Comparison of ENCODE assay signal across 23 mouse cellular contexts in the genomic region with DNA sequence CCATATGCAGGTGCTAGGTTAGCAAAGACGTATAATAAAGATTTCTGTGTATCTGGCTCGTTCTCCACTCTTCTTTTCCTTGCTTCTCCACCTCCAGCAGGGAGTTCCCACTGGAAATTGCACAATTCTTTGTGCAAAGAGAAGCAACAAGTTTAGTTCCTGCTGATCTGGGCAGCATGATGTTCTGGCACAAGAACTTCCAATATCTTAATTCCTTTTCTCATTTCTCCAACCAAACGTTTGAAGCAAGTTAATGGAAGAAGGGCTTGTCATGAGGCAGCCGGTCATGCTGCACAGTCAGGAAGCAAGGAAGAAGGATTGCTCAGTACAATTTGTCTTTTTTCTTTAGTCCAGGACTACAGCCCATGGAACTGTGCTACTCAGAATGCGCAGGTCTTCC.
A peak's percentile ranks its signal among the peaks of the same experiment; 100 is the strongest.
DNase-seq lines count a peak whose midpoint lies in the region; ATAC-seq and TF ChIP-seq lines count a peak whose summit lies in the region.
"Had no signal": no experiment of that assay in that cellular context is flagged by ENCODE, and none has a peak within 500 bp of the region (broad histone marks: within the 10 kb centered on the region; RNA-seq: fewer than 3 reads in every experiment).

No protein-coding gene starts in this region.

- no peaks in the 10 kb centered on the region for H3K27me3 ChIP-seq in heart, embryonic 12.5 days (replicated peaks)
- H3K27me3 ChIP-seq in liver, adult 2 months (ENCODE audit: control insufficient read depth, insufficient read depth, low read length) = no peaks in the 10 kb centered on the region
- no peaks in the 10 kb centered on the region for H3K27me3 ChIP-seq in liver, embryonic 11.5 days (replicated peaks; ENCODE audit: control insufficient read depth, insufficient read depth, low read length)
- H3K27me3 ChIP-seq in liver, embryonic 13.5 days = no peaks in the 10 kb centered on the region
- no peaks in the 10 kb centered on the region for H3K27me3 ChIP-seq in myocyte (ENCODE audit: control insufficient read depth, insufficient read depth, insufficient read length)
- H3K27me3 ChIP-seq: hindbrain, embryonic 12.5 days; kidney, embryonic 15.5 days had no signal

- WGBS in heart, embryonic 12.5 days = 83% methylated on average over 5 of the region's 5 CpGs
- 39% methylated on average over 5 of the region's 5 CpGs for WGBS in liver, adult 2 months
- whole genome bisulfite sequencing in liver, embryonic 11.5 days = 79% methylated on average over 5 of the region's 5 CpGs
- 71% methylated on average over 5 of the region's 5 CpGs for WGBS in liver, embryonic 13.5 days (ENCODE audit: insufficient replicate concordance)

- peaks cover 27% of the 10 kb centered on the region for H3K4me1 ChIP-seq in heart, embryonic 12.5 days (replicated peaks)
- H3K4me1 ChIP-seq in liver, adult 2 months (ENCODE audit: control insufficient read depth, insufficient read depth, low read length) = no peaks in the 10 kb centered on the region
- H3K4me1 ChIP-seq in liver, embryonic 11.5 days (replicated peaks; ENCODE audit: control insufficient read depth, insufficient read depth, low read length) = peaks cover 17% of the 10 kb centered on the region
- H3K4me1 ChIP-seq in liver, embryonic 13.5 days (replicated peaks) = peaks cover 59% of the 10 kb centered on the region

- TF ChIP-seq CTCF in liver, adult 2 months (IDR thresholded peaks at IDR 0.05; ENCODE audit: low read depth, low read length) = no peak

- ATAC-seq in heart, embryonic 12.5 days (ENCODE audit: insufficient number of reproducible peaks, low FRiP score) = no peak
- no peak for ATAC-seq in liver, embryonic 11.5 days (replicated peaks; ENCODE audit: low FRiP score)
- no peak for ATAC-seq in liver, embryonic 13.5 days (ENCODE audit: low read depth)
- ATAC-seq: forebrain, embryonic 16.5 days had no signal

- no peak overlapping the region for H3K4me3 ChIP-seq in heart, embryonic 12.5 days
- no peak overlapping the region for H3K4me3 ChIP-seq in liver, adult 2 months (ENCODE audit: insufficient read depth, low read depth, low read length)
- H3K4me3 ChIP-seq in liver, embryonic 11.5 days (ENCODE audit: low read depth, low read length) = no peak overlapping the region
- no peak overlapping the region for H3K4me3 ChIP-seq in liver, embryonic 13.5 days (replicated peaks)
- H3K4me3 ChIP-seq in myocyte = no peak overlapping the region
- H3K4me3 ChIP-seq: forebrain, embryonic 10.5 days; heart, embryonic 10.5 days; hindbrain, embryonic 12.5 days; kidney, embryonic 15.5 days had no signal

- H3K79me2 ChIP-seq in liver, adult 2 months (ENCODE audit: control insufficient read depth, insufficient read depth, low read length) = peaks cover 22% of the 10 kb centered on the region
- H3K79me2 ChIP-seq in myocyte (ENCODE audit: control insufficient read depth, insufficient read depth) = peaks cover 50% of the 10 kb centered on the region

- H3K4me2 ChIP-seq in heart, embryonic 12.5 days = no peak overlapping the region
- H3K4me2 ChIP-seq in liver, embryonic 11.5 days = no peak overlapping the region
- no peak overlapping the region for H3K4me2 ChIP-seq in liver, embryonic 13.5 days
- H3K4me2 ChIP-seq in myocyte (ENCODE audit: low read depth) = no peak overlapping the region
- H3K4me2 ChIP-seq: hindbrain, embryonic 12.5 days; kidney, embryonic 15.5 days; midbrain, embryonic 11.5 days had no signal

- peak; percentile 40 to 70 for DNase-seq in heart, adult 18-20 months
- peak; percentile 52 for DNase-seq in liver, adult 2 months (ENCODE audit: extremely low read depth, low read depth, low spot score)
- DNase-seq in liver, embryonic 11.5 days (ENCODE audit: low spot score) = no peak
- DNase-seq in liver, embryonic 13.5 days = no peak
- DNase-seq in spleen, postnatal 10 days (ENCODE audit: low spot score in 2 of 2) = no peak
- no peak for DNase-seq in adrenal gland, postnatal 14 days
- DNase-seq: adrenal gland, postnatal 25 days; cerebellum, adult 9-11 months; gastrocnemius, postnatal 14 days; kidney, adult 11 months; kidney, postnatal 36 days; lung, adult 2 months; right cerebral cortex, postnatal 14 days; spleen, adult 18-20 months; thymus, postnatal 25 days had no signal

- H3K9ac ChIP-seq in heart, embryonic 12.5 days = no peak overlapping the region
- no peak overlapping the region for H3K9ac ChIP-seq in liver, adult 2 months (ENCODE audit: low read depth, low read length)
- H3K9ac ChIP-seq in liver, embryonic 11.5 days (ENCODE audit: low read depth, low read length) = no peak overlapping the region
- no peak overlapping the region for H3K9ac ChIP-seq in liver, embryonic 13.5 days
- H3K9ac ChIP-seq: hindbrain, embryonic 12.5 days; kidney, embryonic 15.5 days had no signal

- no peak overlapping the region for H3ac ChIP-seq in myocyte (ENCODE audit: control insufficient read depth, insufficient read length)

- H3K36me3 ChIP-seq in heart, embryonic 12.5 days = no peaks in the 10 kb centered on the region
- H3K36me3 ChIP-seq in liver, adult 2 months (ENCODE audit: control insufficient read depth, insufficient read depth, low read length) = no peaks in the 10 kb centered on the region
- no peaks in the 10 kb centered on the region for H3K36me3 ChIP-seq in liver, embryonic 11.5 days (ENCODE audit: control insufficient read depth, insufficient read depth, low read length)
- H3K36me3 ChIP-seq in liver, embryonic 13.5 days = no peaks in the 10 kb centered on the region
- no peaks in the 10 kb centered on the region for H3K36me3 ChIP-seq in myocyte (ENCODE audit: control insufficient read depth, insufficient read depth)
- H3K36me3 ChIP-seq: hindbrain, embryonic 12.5 days; kidney, embryonic 15.5 days had no signal

- no peaks in the 10 kb centered on the region for H3K9me3 ChIP-seq in heart, embryonic 12.5 days (replicated peaks)
- no peaks in the 10 kb centered on the region for H3K9me3 ChIP-seq in liver, embryonic 11.5 days (ENCODE audit: control insufficient read depth, low read length)
- no peaks in the 10 kb centered on the region for H3K9me3 ChIP-seq in liver, embryonic 13.5 days (replicated peaks)
- H3K9me3 ChIP-seq: forebrain, embryonic 10.5 days; heart, embryonic 10.5 days; hindbrain, embryonic 12.5 days; kidney, embryonic 15.5 days had no signal

- no peak overlapping the region for H3K27ac ChIP-seq in heart, embryonic 12.5 days (ENCODE audit: poor library complexity, severe bottlenecking)
- H3K27ac ChIP-seq in liver, adult 2 months (replicated peaks; ENCODE audit: insufficient read depth, low read depth, low read length) = no peak overlapping the region
- H3K27ac ChIP-seq in liver, embryonic 11.5 days (ENCODE audit: low read depth, low read length) = no peak overlapping the region
- peak overlapping the region; percentile 71 for H3K27ac ChIP-seq in liver, embryonic 13.5 days
- H3K27ac ChIP-seq: forebrain, embryonic 10.5 days; heart, embryonic 10.5 days; hindbrain, embryonic 12.5 days; kidney, embryonic 15.5 days had no signal

- TF ChIP-seq POLR2A in liver, adult 2 months (IDR thresholded peaks at IDR 0.05; ENCODE audit: extremely low read depth, insufficient read depth, low read length) = no peak
- no peak for TF ChIP-seq POLR2A in myocyte (IDR thresholded peaks at IDR 0.05; ENCODE audit: insufficient read length, low read depth)

TF ChIP-seq in myocyte, 11 proteins besides CTCF, POLR2A, EP300 and RAD21:
- TF ChIP-seq CEBPB (IDR thresholded peaks at IDR 0.05; ENCODE audit: insufficient read depth, poor library complexity, severe bottlenecking) (0 out of 2 replicates have a peak, but pooled peaks have one; percentile 22), E2F4 (IDR thresholded peaks at IDR 0.05; ENCODE audit: insufficient read depth) (no peak)

Comparison
In these comparisons a context has a peak if more than half of its experiments do, and no peak if none do; other contexts are left out.
1. DNase-seq: peak in heart, adult 18-20 months (2 of 2) and liver, adult 2 months (single experiment); none in liver, embryonic 11.5 days (single experiment), liver, embryonic 13.5 days (single experiment), spleen, postnatal 10 days (0 of 2) and adrenal gland, postnatal 14 days (single experiment).